Mouse (Mus musculus) embryo, embryonic 11 days (tissue): ENCODE measurements around the gene Fibcd1.

Source experiments
- DNase-seq: peaks from one replicate; pipeline ENCODE4 v3.0.0-alpha.2; 2015

Gene Fibcd1

DNA sequence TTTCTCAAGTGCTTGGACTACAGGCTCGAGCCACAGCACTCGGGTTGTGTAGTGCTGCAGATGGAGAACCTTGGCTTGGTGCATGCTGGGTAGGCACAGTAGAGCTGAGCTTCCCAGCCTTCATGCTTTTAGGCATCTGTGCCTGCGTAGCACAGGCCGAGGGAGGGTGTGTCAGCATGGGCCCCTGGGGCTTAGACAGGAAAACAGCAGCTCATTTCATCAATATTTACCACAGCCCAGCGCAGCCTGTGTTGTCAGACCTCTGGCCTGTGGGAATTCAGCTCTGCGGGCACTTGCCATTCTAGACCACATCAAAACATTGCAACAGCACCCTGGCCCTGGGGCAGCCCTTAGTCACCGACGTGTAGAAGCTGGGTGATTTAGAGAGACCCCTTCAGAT, 10.2 kb upstream of the Fibcd1 start:
- DNase-seq = no peak

DNA sequence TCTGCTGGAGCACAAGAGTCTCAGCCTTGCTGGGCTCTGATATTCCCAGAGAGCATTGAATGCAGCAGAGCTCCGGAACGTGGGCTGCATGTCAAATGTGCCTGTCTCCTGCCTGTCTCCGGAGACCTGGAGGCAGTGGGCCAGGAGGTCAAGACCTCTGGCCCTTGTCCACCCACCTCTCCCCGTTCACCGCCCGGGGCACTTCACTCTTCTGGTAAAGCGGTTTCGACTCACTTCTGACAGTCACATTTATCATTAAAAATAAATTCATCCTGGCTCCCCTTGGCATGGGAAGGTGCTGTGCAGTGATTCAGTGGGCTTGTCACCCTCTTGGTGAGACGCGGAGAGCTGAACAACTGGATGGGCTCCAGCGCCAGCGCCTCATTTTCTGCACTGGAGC, 4.3 kb upstream of the Fibcd1 start:
- DNase-seq = no peak

- DNase-seq = no peak
These were observed 2.1 kb upstream of the Fibcd1 start for GRCm38 (mm10) chr2:31847908-31848307.

GRCm38 (mm10) chr2:31846692-31847660, 1.2 kb upstream of the Fibcd1 start:
- no peak for DNase-seq

GRCm38 (mm10) chr2:31845512-31845895, 301 bp downstream of the Fibcd1 start:
- DNase-seq = no peak

DNA sequence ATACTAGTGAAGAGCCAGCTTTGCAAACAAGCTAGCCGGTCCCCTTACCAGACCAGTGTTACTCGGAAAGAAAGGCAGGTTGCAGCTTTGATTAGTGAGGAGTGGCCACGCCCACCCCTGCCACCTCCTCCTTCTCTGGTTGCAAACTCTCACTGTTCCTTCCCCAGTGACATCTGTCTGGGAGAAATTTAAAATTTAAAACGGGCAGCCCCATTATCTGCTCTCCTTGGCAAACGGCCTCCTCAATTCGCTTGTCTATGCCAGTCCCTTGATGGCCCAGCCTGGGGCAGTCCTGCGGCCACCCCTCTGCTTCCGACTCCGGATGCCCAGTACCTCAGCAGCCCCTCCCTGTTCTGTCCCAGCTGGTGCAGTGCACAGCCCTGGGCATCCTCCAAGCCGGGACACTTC, 1.1 kb downstream of the Fibcd1 start:
- no peak for DNase-seq

DNA sequence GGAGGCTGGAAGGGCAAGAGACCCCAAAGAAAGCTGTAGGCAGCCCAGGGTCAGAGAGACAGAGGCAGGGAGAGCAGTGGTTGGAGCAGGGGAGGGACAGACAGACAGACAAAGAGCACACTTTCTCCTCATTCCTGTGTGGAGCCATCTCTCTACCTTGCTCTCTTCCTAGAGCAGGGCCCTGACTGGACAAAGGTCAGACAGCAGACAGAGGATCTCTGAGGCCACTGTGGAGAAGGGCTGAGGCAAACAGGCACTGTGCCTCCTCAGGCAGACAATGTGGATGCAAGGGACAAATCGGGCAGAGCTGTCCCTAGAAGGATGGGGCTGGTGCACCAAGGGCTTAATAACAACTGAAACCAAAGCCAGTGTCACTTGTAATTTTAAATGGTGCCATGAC, 6.9 kb downstream of the Fibcd1 start:
- no peak for DNase-seq

DNA sequence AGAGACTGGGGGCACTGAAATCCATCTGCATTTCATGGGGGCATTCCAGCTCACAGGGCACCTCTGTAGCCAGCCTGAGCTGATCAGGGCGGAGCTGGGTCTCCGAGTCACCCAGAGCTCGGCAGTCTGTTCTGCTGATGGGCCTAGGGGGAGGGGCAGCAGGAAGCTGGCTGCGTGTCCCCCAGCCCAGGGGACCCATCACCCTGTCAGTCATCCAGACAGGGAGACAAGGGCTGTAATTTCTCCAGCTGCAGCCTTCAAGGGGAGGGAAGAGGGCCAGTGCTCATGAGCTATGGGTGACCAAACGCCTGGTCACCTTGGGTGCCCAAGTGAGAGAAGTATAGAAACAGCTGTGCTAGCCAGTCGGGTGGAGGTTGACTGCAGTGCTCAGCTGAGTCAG, 8.8 kb downstream of the Fibcd1 start:
- no peak for DNase-seq

DNA sequence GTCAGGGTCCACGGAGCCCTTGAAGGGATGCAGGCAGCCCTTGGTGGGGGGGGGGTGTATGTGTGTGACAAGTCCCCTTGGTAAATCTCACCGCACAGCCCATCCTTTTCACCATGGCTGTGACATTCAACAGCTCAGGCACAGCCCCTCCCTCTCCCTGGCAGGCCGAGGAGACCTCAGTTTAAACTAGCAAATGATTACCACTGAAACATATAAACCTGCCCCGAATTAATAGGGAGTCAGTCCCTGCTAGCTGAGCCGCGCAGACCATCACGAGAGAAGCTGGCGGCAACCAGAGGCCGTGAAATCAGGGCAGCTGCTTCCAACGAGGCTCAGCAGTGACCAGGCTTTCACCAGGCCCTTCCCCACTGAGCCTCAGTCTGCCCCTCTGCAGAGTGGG, 9.7 kb downstream of the Fibcd1 start:
- no peak for DNase-seq

GRCm38 (mm10) chr2:31828311-31828825, 17.4 kb downstream of the Fibcd1 start:
- no peak for DNase-seq

DNA sequence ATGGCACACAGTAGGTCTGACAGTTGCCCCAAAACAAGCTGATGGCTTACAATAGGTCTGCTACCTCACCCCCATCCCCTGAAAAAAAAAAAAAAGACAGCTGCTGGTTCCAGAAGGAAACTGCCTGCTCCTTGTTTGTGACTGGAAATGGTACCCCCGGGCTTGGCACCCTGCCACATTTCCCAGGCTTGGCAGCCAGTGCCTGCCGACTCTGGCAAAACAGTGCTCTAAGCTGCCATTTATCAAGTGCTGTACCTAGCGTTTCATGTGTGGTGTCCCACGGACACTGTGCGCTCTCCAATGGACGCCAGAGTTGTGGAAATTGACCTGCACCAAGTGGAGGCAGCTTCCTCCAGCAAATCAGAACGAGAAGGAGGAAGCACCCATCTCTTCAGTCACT, 17.9 kb downstream of the Fibcd1 start:
- no peak for DNase-seq

GRCm38 (mm10) chr2:31826094-31827085, 19.4 kb downstream of the Fibcd1 start:
- DNase-seq = no peak

- DNase-seq = no peak
These were observed 20.3 kb downstream of the Fibcd1 start for GRCm38 (mm10) chr2:31825469-31825911.

DNA sequence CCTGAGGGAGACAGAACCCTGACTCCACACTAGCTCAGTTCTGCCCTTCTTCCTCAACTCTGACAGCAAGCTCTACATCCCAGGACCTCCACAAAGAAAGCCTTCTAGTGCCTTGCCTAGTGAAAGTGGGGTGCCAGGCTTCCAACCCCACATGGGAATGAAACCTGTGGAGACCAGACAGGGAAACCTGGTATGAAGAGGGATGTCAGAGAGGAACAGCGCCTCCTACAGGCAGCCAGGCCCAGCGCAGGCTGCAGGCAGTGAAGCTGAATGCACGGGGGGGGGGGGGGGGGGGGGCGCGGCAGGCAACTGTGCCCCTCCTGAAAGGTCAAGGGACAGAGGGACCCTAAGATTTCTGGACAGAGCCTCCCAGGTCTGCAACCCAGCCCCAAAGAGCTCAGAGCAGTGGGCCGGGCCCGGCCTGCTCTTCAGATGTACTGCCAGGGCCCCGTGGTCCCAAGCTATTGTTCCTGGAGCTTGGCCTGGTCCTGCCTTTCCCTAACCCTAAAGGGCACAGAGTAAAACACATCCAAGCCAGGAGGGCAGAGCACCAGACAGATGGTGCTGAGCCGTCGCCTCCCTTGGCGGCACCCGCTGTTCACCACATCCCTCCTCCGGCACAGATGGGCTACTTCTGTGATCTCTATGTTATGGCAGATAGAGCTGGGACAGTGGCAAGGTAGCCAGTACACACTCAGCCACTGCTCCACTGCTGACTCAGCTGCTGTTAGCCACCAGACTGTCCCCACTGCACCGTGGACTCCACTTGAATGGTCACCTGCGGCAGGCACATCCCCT, 21.7 kb downstream of the Fibcd1 start:
- peak; percentile 51 for DNase-seq

DNA sequence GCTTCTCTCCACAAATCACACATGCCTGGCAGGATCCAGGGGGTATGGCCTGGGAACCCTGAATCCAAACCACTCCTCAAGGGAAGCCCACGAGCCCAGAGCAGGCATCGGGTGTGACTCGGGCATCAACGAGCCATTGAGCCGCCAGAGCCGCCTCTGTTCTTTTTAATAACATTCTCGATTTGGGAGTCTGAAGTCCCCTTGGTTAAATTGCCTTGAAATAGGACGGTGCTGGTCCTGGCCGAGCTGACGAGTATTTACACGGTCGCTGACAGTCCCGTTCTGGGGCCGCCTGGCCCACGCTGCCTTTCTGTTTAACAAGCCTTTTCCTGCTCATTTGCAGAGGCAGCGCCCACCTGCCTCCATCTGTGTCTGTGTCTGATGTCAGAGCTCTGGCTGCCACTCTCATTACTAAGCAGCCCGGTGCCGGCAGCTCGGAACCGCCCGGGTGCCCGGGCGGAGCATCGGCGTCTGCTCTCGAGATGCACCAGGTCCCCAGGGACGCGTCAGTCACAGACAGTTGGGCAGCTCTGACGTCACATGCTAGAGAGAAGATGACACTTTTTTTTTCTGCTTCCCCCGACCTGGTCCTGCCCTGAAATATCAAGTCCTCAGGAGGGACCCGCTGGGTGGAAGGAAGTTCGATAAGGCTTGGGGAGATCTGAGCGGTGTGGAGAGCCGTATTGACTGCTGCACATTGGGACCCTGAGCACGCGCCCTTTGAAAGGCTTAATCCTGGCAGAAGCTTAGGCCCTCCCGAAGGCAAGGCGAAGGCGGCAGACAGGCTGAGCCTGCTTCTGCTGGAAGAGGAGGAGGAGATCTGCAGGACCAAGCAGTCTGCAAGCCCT, 23.1 kb downstream of the Fibcd1 start:
- DNase-seq = peak; percentile 73

- peak; percentile 79 for DNase-seq
These were observed 30.4 kb downstream of the Fibcd1 start for GRCm38 (mm10) chr2:31815367-31815766.

- no peak for DNase-seq
These were observed 31.1 kb downstream of the Fibcd1 start for GRCm38 (mm10) chr2:31814699-31815098.

GRCm38 (mm10) chr2:31813641-31814040, 32.2 kb downstream of the Fibcd1 start:
- no peak for DNase-seq

DNA sequence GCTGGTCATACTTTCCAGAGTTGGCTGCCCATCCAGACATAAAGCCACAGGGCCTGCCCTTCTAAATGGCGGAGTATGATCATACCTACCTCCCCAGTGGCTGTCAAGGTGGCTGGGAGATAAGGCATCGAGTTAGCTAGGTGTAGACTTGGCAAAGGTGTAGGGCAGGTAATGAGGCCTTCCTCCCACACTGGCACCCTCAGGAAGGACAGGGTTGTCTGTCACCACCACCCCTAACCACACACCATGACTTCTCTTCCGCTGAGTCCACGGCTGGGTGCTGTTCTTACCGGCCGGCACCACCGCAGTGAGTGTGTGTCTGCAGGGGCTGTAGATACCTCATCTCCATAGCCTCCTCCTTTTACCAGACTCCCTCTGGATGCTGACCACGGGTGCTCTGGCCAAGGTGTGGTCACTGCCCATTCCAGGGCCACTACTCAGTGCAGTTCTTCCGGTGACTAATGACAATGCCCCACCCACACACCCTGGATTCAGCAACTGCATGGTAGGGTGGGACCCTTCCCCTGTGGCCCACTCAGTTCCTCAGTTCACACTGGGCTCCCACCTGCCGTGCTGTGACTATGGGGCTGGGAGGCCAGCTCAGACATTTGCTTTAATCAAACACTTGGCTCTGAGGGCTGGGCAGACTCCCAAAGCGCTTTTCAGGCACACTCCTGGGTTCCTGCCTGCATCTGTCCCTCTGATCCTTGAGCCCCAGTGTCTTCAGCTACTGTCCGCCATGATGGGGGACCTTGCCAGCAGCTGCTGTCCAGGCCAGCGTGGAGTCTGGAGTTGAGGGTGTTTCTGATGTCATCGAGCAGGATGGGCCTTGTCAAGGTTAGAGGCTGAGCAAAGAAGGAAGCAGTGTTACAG, 34.5 kb downstream of the Fibcd1 start:
- DNase-seq = no peak

DNA sequence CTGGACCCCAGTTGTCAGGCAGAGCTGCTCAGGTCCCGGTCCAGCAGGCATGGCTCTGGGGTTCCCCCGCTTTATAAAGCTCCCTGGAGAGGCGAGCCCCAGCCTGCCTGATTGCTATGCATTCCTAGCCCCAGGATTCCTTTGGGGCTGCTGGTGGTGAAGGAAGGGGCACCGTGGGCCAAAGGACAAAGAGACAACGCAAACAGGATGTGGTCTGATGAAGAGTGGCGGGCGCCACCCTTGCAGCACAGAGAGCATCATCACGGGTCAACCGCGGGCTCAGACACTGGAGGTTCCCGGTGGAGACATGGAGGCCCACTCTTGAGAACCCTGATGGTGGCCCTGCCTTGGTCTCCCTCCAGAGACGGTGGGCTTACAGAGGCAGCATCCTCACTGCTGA, 35.4 kb downstream of the Fibcd1 start, which contains the start of gene Qrfp:
Gene Qrfp, minus strand, starts transcription at position 137 of the 400 bp plus-strand sequence.
- no peak for DNase-seq
